Mouse (Mus musculus): ENCODE results near the gene Fahd1. TPM values are rescaled to one million over a fixed set of nuclear protein-coding genes. Genes with fewer than 3 reads are reported as not detected.

Gene Fahd1
- total RNA-seq (2023): 1 to 10 TPM; 2.6 TPM

GRCm38 (mm10) chr17:24850065-24850772, at the start of gene Fahd1:
Gene Fahd1 (minus strand): TSS chr17:24850364.

GRCm38 (mm10) chr17:24896241-24896992, 46.3 kb upstream of the Fahd1 start, which contains the start of gene Nme3:
Gene Nme3 (plus strand): TSS chr17:24896500.

GRCm38 (mm10) chr17:24894995-24895547, 44.9 kb upstream of the Fahd1 start, which contains the start of the genes Eme2 and Mrps34:
Gene Eme2 (minus strand): TSS chr17:24895087.
Gene Mrps34 (plus strand): TSS chr17:24895116.

GRCm38 (mm10) chr17:24886134-24886931, 36.2 kb upstream of the Fahd1 start, which contains the start of the genes Nubp2 and Spsb3:
Gene Nubp2 (minus strand): TSS chr17:24886349.
Gene Spsb3 (plus strand): TSS chr17:24886643.

GRCm38 (mm10) chr17:24865776-24866175, 15.6 kb upstream of the Fahd1 start, which contains the start of gene Igfals:
Gene Igfals (plus strand): TSS chr17:24865997.

GRCm38 (mm10) chr17:24839842-24840241, 10.3 kb downstream of the Fahd1 start, which contains the start of gene Hagh:
Gene Hagh (plus strand): TSS chr17:24840143.

GRCm38 (mm10) chr17:24803952-24804951, 45.9 kb downstream of the Fahd1 start, which contains the start of gene Meiob:
Gene Meiob (plus strand): TSS chr17:24804289.

Other genes with a start within 250 kb of the Fahd1 start
- gene Tsc2, start 217.7 kb downstream of the Fahd1 start, total RNA-seq (2023): 10 to 100 TPM; 68.8 to 75.5 TPM
- 1 to 10 TPM; 1.7 to 2.5 TPM for gene Nthl1, start 217.7 kb downstream of the Fahd1 start, total RNA-seq (2023)
- 1 to 10 TPM; 2.1 to 2.9 TPM for gene Slc9a3r2, start 200.0 kb downstream of the Fahd1 start, total RNA-seq (2023)
- not detected for gene Npw, start 191.9 kb downstream of the Fahd1 start, total RNA-seq (2023)
- gene Zfp598, start 180.7 kb downstream of the Fahd1 start, total RNA-seq (2023): 10 to 100 TPM; 46.6 to 48.8 TPM
- not detected for gene Syngr3, start 160.4 kb downstream of the Fahd1 start, total RNA-seq (2023)
- 10 to 100 TPM; 15.5 to 18.1 TPM for gene Gfer, start 154.2 kb downstream of the Fahd1 start, total RNA-seq (2023)
- 1 to 10 TPM; 3.4 to 5.3 TPM for gene Noxo1, start 154.1 kb downstream of the Fahd1 start, total RNA-seq (2023)
- gene Tbl3, start 142.7 kb downstream of the Fahd1 start, total RNA-seq (2023): 10 to 100 TPM; 16.1 to 22.1 TPM
- not detected for gene Rnf151, start 132.3 kb downstream of the Fahd1 start, total RNA-seq (2023)
- gene Rps2, start 132.2 kb downstream of the Fahd1 start, total RNA-seq (2023): 100 to 1,000 TPM; 714 to 754 TPM
- 100 to 1,000 TPM in 1 of 2 experiments, 10 to 100 TPM in 1; 70.4 to 102 TPM for gene Ndufb10, start 125.9 kb downstream of the Fahd1 start, total RNA-seq (2023)
- gene Rpl3l, start 122.5 kb downstream of the Fahd1 start, total RNA-seq (2023): 1 to 10 TPM; 1.6 to 3.7 TPM
- gene Msrb1, start 113.7 kb downstream of the Fahd1 start, total RNA-seq (2023): 100 to 1,000 TPM; 740 to 885 TPM
- gene Hs3st6, start 97.4 kb downstream of the Fahd1 start, total RNA-seq (2023): not detected
- gene Meiob, start 46.1 kb downstream of the Fahd1 start, total RNA-seq (2023): not detected
- 10 to 100 TPM; 46.8 to 63.2 TPM for gene Hagh, start 10.2 kb downstream of the Fahd1 start, total RNA-seq (2023)
- gene Igfals, start 15.6 kb upstream of the Fahd1 start, total RNA-seq (2023): 1 to 10 TPM in 1 of 2 experiments, under 1 TPM in 1; 0.84 to 1.5 TPM
- gene Nubp2, start 36.0 kb upstream of the Fahd1 start, total RNA-seq (2023): 10 to 100 TPM; 60.0 to 60.2 TPM
- 10 to 100 TPM; 26.4 to 26.5 TPM for gene Spsb3, start 36.3 kb upstream of the Fahd1 start, total RNA-seq (2023)
- 10 to 100 TPM; 23.1 to 23.8 TPM for gene Eme2, start 44.7 kb upstream of the Fahd1 start, total RNA-seq (2023)
- gene Mrps34, start 44.8 kb upstream of the Fahd1 start, total RNA-seq (2023): 10 to 100 TPM; 22.5 to 29.5 TPM
- 10 to 100 TPM; 23.7 to 24.7 TPM for gene Nme3, start 46.1 kb upstream of the Fahd1 start, total RNA-seq (2023)
- gene Mapk8ip3, start 86.6 kb upstream of the Fahd1 start, total RNA-seq (2023): 100 to 1,000 TPM; 122 to 126 TPM
- gene Jpt2, start 110.3 kb upstream of the Fahd1 start, total RNA-seq (2023): 10 to 100 TPM; 21.5 to 28.3 TPM
- gene Cramp1l, start 165.4 kb upstream of the Fahd1 start, total RNA-seq (2023): 10 to 100 TPM; 32.5 to 47.2 TPM
- gene Ift140, start 165.7 kb upstream of the Fahd1 start, total RNA-seq (2023): 10 to 100 TPM; 17.7 to 18.3 TPM
- gene Tmem204, start 233.2 kb upstream of the Fahd1 start, total RNA-seq (2023): not detected

All from monocyte, adult 59 days (primary cell).